In the genomic region with DNA sequence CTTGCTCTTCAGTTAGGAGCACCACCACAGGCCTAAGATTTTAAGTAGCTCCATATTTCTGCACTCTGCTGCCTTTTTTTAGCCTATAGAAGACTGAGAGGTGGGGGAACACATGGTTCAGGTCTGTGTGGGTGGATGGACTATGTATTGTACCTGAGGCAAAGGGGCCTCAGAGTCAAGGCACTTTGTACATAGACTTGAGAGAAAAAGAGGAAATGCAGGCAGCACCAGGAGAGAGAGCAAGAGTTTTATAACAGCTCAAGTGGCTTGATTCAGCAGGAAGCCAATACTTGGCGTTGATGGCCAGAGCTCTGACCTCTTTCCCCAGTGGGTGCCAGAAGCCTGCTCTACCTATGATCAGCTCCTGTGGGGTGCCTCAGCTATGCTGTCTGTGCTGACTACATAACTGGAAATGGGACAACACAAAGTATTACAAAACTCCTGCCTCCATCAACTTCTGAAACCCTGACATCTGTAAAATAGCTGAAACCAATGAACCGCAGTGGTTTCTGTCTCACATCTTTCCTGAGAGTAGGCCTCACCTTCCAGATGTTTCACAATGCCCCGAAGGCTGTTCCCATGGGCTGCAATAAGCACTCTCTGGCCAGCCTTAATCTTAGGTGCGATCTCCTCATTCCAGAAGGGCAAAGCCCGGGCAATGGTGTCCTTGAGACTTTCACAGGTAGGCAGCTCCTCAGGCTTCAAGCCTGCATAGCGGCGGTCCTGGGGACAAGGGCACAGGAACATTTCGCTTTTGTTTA, we compare ENCODE assay signal across 10 mouse cellular contexts. TPM values are rescaled to one million over a fixed set of nuclear protein-coding genes. Genes with fewer than 3 reads are reported as not detected.
A peak's percentile ranks its signal among the peaks of the same experiment; 100 is the strongest.
DNase-seq lines count a peak whose midpoint lies in the region; ATAC-seq and TF ChIP-seq lines count a peak whose summit lies in the region.
"Had no signal": no experiment of that assay in that cellular context is flagged by ENCODE, and none has a peak within 500 bp of the region (broad histone marks: within the 10 kb centered on the region; RNA-seq: fewer than 3 reads in every experiment).

No protein-coding gene starts in this region.

- 79% methylated on average over 8 of the region's 8 CpGs for WGBS in hindbrain, embryonic 11.5 days
- WGBS in hindbrain, embryonic 14.5 days, result 87% methylated on average over 8 of the region's 8 CpGs
- WGBS in intestine, embryonic 15.5 days, result 60% methylated on average over 8 of the region's 8 CpGs
- WGBS in stomach, postnatal 0 days, result 72% methylated on average over 8 of the region's 8 CpGs

- H3K27ac ChIP-seq in hindbrain, embryonic 11.5 days (ENCODE audit: low read depth, low read length), result no peak overlapping the region
- no peak overlapping the region for H3K27ac ChIP-seq in hindbrain, embryonic 14.5 days
- H3K27ac ChIP-seq in intestine, embryonic 15.5 days, result peak overlapping the region; percentile 18
- no peak overlapping the region for H3K27ac ChIP-seq in stomach, postnatal 0 days (replicated peaks)

- DNase-seq in hindbrain, embryonic 11.5 days (ENCODE audit: low spot score), result no peak
- no peak for DNase-seq in hindbrain, embryonic 14.5 days (ENCODE audit: low spot score)
- peak; percentile 14 for DNase-seq in urinary bladder, adult 2 months (ENCODE audit: low spot score)
- no peak for DNase-seq in urinary bladder, adult 18-20 months (ENCODE audit: low spot score in 2 of 2)
- DNase-seq in stomach, postnatal 0 days (ENCODE audit: low spot score), result peak; percentile 14
- no peak for DNase-seq in frontal cortex, postnatal 36 days (ENCODE audit: low spot score in 2 of 2)
- no peak for DNase-seq in c-Kit-positive CD71-positive TER-119-positive erythroid progenitor cells, embryonic 14.5 days (ENCODE audit: low spot score)
- DNase-seq: cerebellum, adult 18-20 months; thymus, postnatal 36 days had no signal

- H3K9ac ChIP-seq in hindbrain, embryonic 11.5 days (ENCODE audit: low read depth, low read length), result no peak overlapping the region
- H3K9ac ChIP-seq in hindbrain, embryonic 14.5 days, result no peak overlapping the region
- no peak overlapping the region for H3K9ac ChIP-seq in intestine, embryonic 15.5 days
- no peak overlapping the region for H3K9ac ChIP-seq in stomach, postnatal 0 days (ENCODE audit: low read length)

- no peaks in the 10 kb centered on the region for H3K9me3 ChIP-seq in hindbrain, embryonic 11.5 days (ENCODE audit: control insufficient read depth, low read length)
- no peaks in the 10 kb centered on the region for H3K9me3 ChIP-seq in hindbrain, embryonic 14.5 days (ENCODE audit: control insufficient read depth, low read length)
- no peaks in the 10 kb centered on the region for H3K9me3 ChIP-seq in intestine, embryonic 15.5 days
- no peaks in the 10 kb centered on the region for H3K9me3 ChIP-seq in stomach, postnatal 0 days (ENCODE audit: control insufficient read depth, low read length)

- TF ChIP-seq CTCF in stomach, postnatal 0 days (IDR thresholded peaks at IDR 0.05; ENCODE audit: low read depth), result no peak

- no peaks in the 10 kb centered on the region for H3K4me1 ChIP-seq in hindbrain, embryonic 11.5 days (replicated peaks; ENCODE audit: control insufficient read depth, insufficient read depth, low read length)
- H3K4me1 ChIP-seq in hindbrain, embryonic 14.5 days (replicated peaks; ENCODE audit: control insufficient read depth, insufficient read depth, low read length), result no peaks in the 10 kb centered on the region; the same call in 1 of the 2 replicates
- peaks cover 21% of the 10 kb centered on the region for H3K4me1 ChIP-seq in intestine, embryonic 15.5 days (replicated peaks)
- no peaks in the 10 kb centered on the region for H3K4me1 ChIP-seq in stomach, postnatal 0 days (replicated peaks; ENCODE audit: control insufficient read depth, insufficient read depth)

- TF ChIP-seq EP300 in stomach, postnatal 0 days (optimal IDR thresholded peaks at IDR 0.05), result no peak

- ATAC-seq in hindbrain, embryonic 11.5 days (ENCODE audit: low FRiP score), result peak; percentile 22; the same call in 1 of the 2 replicates
- no peak for ATAC-seq in hindbrain, embryonic 14.5 days (ENCODE audit: low FRiP score)
- ATAC-seq in intestine, embryonic 15.5 days, result peak; percentile 55
- 0 out of 2 replicates have a peak, but pooled peaks have one; percentile 18 for ATAC-seq in stomach, postnatal 0 days (ENCODE audit: low FRiP score, low TSS enrichment)

- no peaks in the 10 kb centered on the region for H3K27me3 ChIP-seq in hindbrain, embryonic 11.5 days (ENCODE audit: control insufficient read depth, insufficient read depth, low read length)
- H3K27me3 ChIP-seq in hindbrain, embryonic 14.5 days (ENCODE audit: control insufficient read depth, insufficient read depth, low read length), result no peaks in the 10 kb centered on the region
- no peaks in the 10 kb centered on the region for H3K27me3 ChIP-seq in intestine, embryonic 15.5 days (replicated peaks)
- H3K27me3 ChIP-seq in stomach, postnatal 0 days (ENCODE audit: control insufficient read depth, insufficient read depth, low read length), result no peaks in the 10 kb centered on the region

- no peak overlapping the region for H3K4me2 ChIP-seq in hindbrain, embryonic 11.5 days (replicated peaks; ENCODE audit: low read depth, low read length)
- H3K4me2 ChIP-seq in hindbrain, embryonic 14.5 days (replicated peaks), result no peak overlapping the region
- H3K4me2 ChIP-seq in intestine, embryonic 15.5 days (replicated peaks), result no peak overlapping the region; the same call in 1 of the 2 replicates
- no peak overlapping the region for H3K4me2 ChIP-seq in stomach, postnatal 0 days (replicated peaks; ENCODE audit: low read depth)

- no peak overlapping the region for H3K4me3 ChIP-seq in hindbrain, embryonic 11.5 days (ENCODE audit: low read depth, low read length)
- no peak overlapping the region for H3K4me3 ChIP-seq in hindbrain, embryonic 14.5 days (replicated peaks; ENCODE audit: low read length)
- no peak overlapping the region for H3K4me3 ChIP-seq in intestine, embryonic 15.5 days (replicated peaks)
- no peak overlapping the region for H3K4me3 ChIP-seq in stomach, postnatal 0 days (ENCODE audit: low read depth, low read length)

- 0 out of 2 replicates have a peak, but pooled peaks cover 4% of the 10 kb centered on the region for H3K36me3 ChIP-seq in hindbrain, embryonic 11.5 days (ENCODE audit: control insufficient read depth, insufficient read depth, low read length)
- peaks cover 37% of the 10 kb centered on the region for H3K36me3 ChIP-seq in hindbrain, embryonic 14.5 days (replicated peaks; ENCODE audit: control insufficient read depth, insufficient read depth)
- peaks cover 23% of the 10 kb centered on the region for H3K36me3 ChIP-seq in intestine, embryonic 15.5 days
- H3K36me3 ChIP-seq in stomach, postnatal 0 days (ENCODE audit: control insufficient read depth, insufficient read depth, low read length), result peaks cover 13% of the 10 kb centered on the region

RNA-seq across cellular contexts. Expression of a gene that starts 0.9 kb away (rescaled TPM):
- polyA plus RNA-seq in hindbrain, embryonic 11.5 days (2014; fragmentation: Nextera tagmentation; extraction: Ambion mirVana), result 7.9 and 8.5 TPM in 2 replicates
- 2.5 and 2.9 TPM in 2 replicates for polyA plus RNA-seq in hindbrain, embryonic 14.5 days (2014; fragmentation: Nextera tagmentation; extraction: Ambion mirVana)
- polyA plus RNA-seq in urinary bladder, adult 2 months (2012; rRNA removed), result 0.58 and 0.75 TPM in 2 replicates
- polyA plus RNA-seq in intestine, embryonic 15.5 days (2015; fragmentation: Nextera tagmentation; extraction: Ambion mirVana), result 10.4 and 10.8 TPM in 2 replicates
- polyA plus RNA-seq in stomach, postnatal 0 days (2015; fragmentation: Nextera tagmentation; extraction: Ambion mirVana), result 2.8 and 3.9 TPM in 2 replicates

RNA-seq across cellular contexts. Expression of a gene that starts 14.3 kb away (rescaled TPM):
- 141 and 144 TPM in 2 replicates for polyA plus RNA-seq in hindbrain, embryonic 11.5 days (2014; fragmentation: Nextera tagmentation; extraction: Ambion mirVana)
- 133 TPM in 2 replicates for polyA plus RNA-seq in hindbrain, embryonic 14.5 days (2014; fragmentation: Nextera tagmentation; extraction: Ambion mirVana)
- 97.5 and 103 TPM in 2 replicates for polyA plus RNA-seq in urinary bladder, adult 2 months (2012; rRNA removed)
- 127 and 130 TPM in 2 replicates for polyA plus RNA-seq in intestine, embryonic 15.5 days (2015; fragmentation: Nextera tagmentation; extraction: Ambion mirVana)
- polyA plus RNA-seq in stomach, postnatal 0 days (2015; fragmentation: Nextera tagmentation; extraction: Ambion mirVana), result 99.8 and 104 TPM in 2 replicates

RNA-seq across cellular contexts. Expression of a gene that starts 35.2 kb away (rescaled TPM):
- 5.6 and 6.9 TPM in 2 replicates for polyA plus RNA-seq in hindbrain, embryonic 11.5 days (2014; fragmentation: Nextera tagmentation; extraction: Ambion mirVana)
- polyA plus RNA-seq in hindbrain, embryonic 14.5 days (2014; fragmentation: Nextera tagmentation; extraction: Ambion mirVana), result 4.7 TPM in 2 replicates
- 28.0 and 30.4 TPM in 2 replicates for polyA plus RNA-seq in urinary bladder, adult 2 months (2012; rRNA removed)
- 11.4 TPM in 2 replicates for polyA plus RNA-seq in intestine, embryonic 15.5 days (2015; fragmentation: Nextera tagmentation; extraction: Ambion mirVana)
- polyA plus RNA-seq in stomach, postnatal 0 days (2015; fragmentation: Nextera tagmentation; extraction: Ambion mirVana), result 5.7 and 6.3 TPM in 2 replicates

RNA-seq across cellular contexts. Expression of a gene that starts 40.5 kb away (rescaled TPM):
- 8.4 and 9.6 TPM in 2 replicates for polyA plus RNA-seq in hindbrain, embryonic 11.5 days (2014; fragmentation: Nextera tagmentation; extraction: Ambion mirVana)
- polyA plus RNA-seq in hindbrain, embryonic 14.5 days (2014; fragmentation: Nextera tagmentation; extraction: Ambion mirVana), result 26.2 and 26.8 TPM in 2 replicates
- polyA plus RNA-seq in urinary bladder, adult 2 months (2012; rRNA removed), result 20.2 and 21.0 TPM in 2 replicates
- 21.3 and 21.4 TPM in 2 replicates for polyA plus RNA-seq in intestine, embryonic 15.5 days (2015; fragmentation: Nextera tagmentation; extraction: Ambion mirVana)
- polyA plus RNA-seq in stomach, postnatal 0 days (2015; fragmentation: Nextera tagmentation; extraction: Ambion mirVana), result 14.1 and 15.4 TPM in 2 replicates

RNA-seq across cellular contexts. Expression of a gene that starts 59.1 kb away (rescaled TPM):
- 19.0 and 20.4 TPM in 2 replicates for polyA plus RNA-seq in hindbrain, embryonic 11.5 days (2014; fragmentation: Nextera tagmentation; extraction: Ambion mirVana)
- 19.7 and 24.4 TPM in 2 replicates for polyA plus RNA-seq in hindbrain, embryonic 14.5 days (2014; fragmentation: Nextera tagmentation; extraction: Ambion mirVana)
- polyA plus RNA-seq in urinary bladder, adult 2 months (2012; rRNA removed), result 110 and 160 TPM in 2 replicates
- polyA plus RNA-seq in intestine, embryonic 15.5 days (2015; fragmentation: Nextera tagmentation; extraction: Ambion mirVana), result 36.4 and 38.4 TPM in 2 replicates
- polyA plus RNA-seq in stomach, postnatal 0 days (2015; fragmentation: Nextera tagmentation; extraction: Ambion mirVana), result 19.6 and 21.9 TPM in 2 replicates

Comparison
In these comparisons a context has a peak if more than half of its experiments do, and no peak if none do; other contexts are left out.
1. DNase-seq: peak in urinary bladder, adult 2 months (single experiment) and stomach, postnatal 0 days (single experiment); none in hindbrain, embryonic 11.5 days (single experiment), hindbrain, embryonic 14.5 days (single experiment), urinary bladder, adult 18-20 months (0 of 2), frontal cortex, postnatal 36 days (0 of 2) and c-Kit-positive CD71-positive TER-119-positive erythroid progenitor cells, embryonic 14.5 days (single experiment).